Mouse (Mus musculus) liver, embryonic 16.5 days (tissue): ENCODE data around the gene Abl2. TPM values are rescaled to one million over a fixed set of nuclear protein-coding genes. Genes with fewer than 3 reads are reported as not detected.
"Not testable (repeated sequence)": the region's sequence is repeated elsewhere in the genome, so short reads cannot be mapped to it uniquely, and the experiment has no call there.

Experiments used
- ATAC-seq: fragments of 200-750 bp; cut with Nextera tagmentation; 2 replicates; pipeline ENCODE4 v1.8.0; 2017; ENCODE audit warnings: low read depth, mild to moderate bottlenecking, moderate number of reproducible peaks, moderate library complexity
- H3K27ac ChIP-seq: fragments of 300-500 bp; sonication (generic); 2 replicates; pipeline ENCODE4 v1.5.1; 2014; ENCODE audit warnings: mild to moderate bottlenecking, low read length
- H3K27me3 ChIP-seq: fragments of 300-500 bp; sonication (generic); 2 replicates; pipeline ENCODE4 v1.6.1; 2014; ENCODE audit warnings: low read depth, low read length, mixed read lengths; ENCODE audit not compliant: control insufficient read depth, insufficient read depth
- H3K36me3 ChIP-seq: fragments of 300-500 bp; sonication (generic); 2 replicates; pipeline ENCODE4 v1.6.1; 2014; ENCODE audit warnings: mild to moderate bottlenecking; ENCODE audit not compliant: control insufficient read depth, insufficient read depth
- H3K4me1 ChIP-seq: fragments of 300-500 bp; sonication (generic); 2 replicates; pipeline ENCODE4 v1.6.1; 2014; ENCODE audit warnings: low read depth, low read length, mixed read lengths; ENCODE audit not compliant: control insufficient read depth
- H3K4me2 ChIP-seq: fragments of 300-500 bp; sonication (generic); 2 replicates; pipeline ENCODE4 v1.6.1; 2014; ENCODE audit warnings: low read depth, low read length, mixed read lengths
- H3K4me3 ChIP-seq: fragments of 300-500 bp; sonication (generic); 2 replicates; pipeline ENCODE4 v1.5.1; 2014; ENCODE audit warnings: low read depth, mild to moderate bottlenecking, low read length
- H3K9ac ChIP-seq: fragments of 300-500 bp; sonication (generic); 2 replicates; pipeline ENCODE4 v1.6.1; 2014; ENCODE audit warnings: low read depth, low read length
- H3K9me3 ChIP-seq: fragments of 300-500 bp; sonication (generic); replicated peaks from 2 replicates; pipeline ENCODE4 v1.6.1; 2016; ENCODE audit warnings: low read length; ENCODE audit not compliant: control insufficient read depth
- WGBS: fragments of 180-500 bp; shearing (Covaris S2); extraction: QIAGEN DNeasy Blood & Tissue Kit; methylation state at CpG from one replicate; pipeline ENCODE4 v1.1.7; 2014; ENCODE audit not compliant: insufficient replicate concordance; 5-methylcytosine and 5-hydroxymethylcytosine counted together
- polyA plus RNA-seq: library from polyadenylated mRNA; unstranded; fragments of >200 nt; fragmentation: Nextera tagmentation; extraction: Ambion mirVana; gene quantifications from 2 replicates; pipeline ENCODE4 v1.2.1, GENCODE M21; 2015

Abl2 gene
- polyA plus RNA-seq: 0.79 and 0.87 TPM in 2 replicates

- no peaks in the 10 kb centered on the region for H3K36me3 ChIP-seq
- H3K4me3 ChIP-seq: peak within 1 kb of the TSS; percentile 92
- peak within 1 kb of the TSS; percentile 95 for H3K9ac ChIP-seq
- H3K27me3 ChIP-seq: no peaks in the 10 kb centered on the region
- peak within 1 kb of the TSS; percentile 80 for H3K4me2 ChIP-seq
- peaks cover 11% of the 10 kb centered on the region for H3K4me1 ChIP-seq
- H3K27ac ChIP-seq: peak within 1 kb of the TSS; percentile 75
- no peaks in the 10 kb centered on the region for H3K9me3 ChIP-seq
- ATAC-seq: peak; percentile 97
- WGBS: 11% methylated on average over 49 of the region's 60 CpGs
These were observed at the start of gene Abl2 for GRCm38 (mm10) chr1:156558024-156558930. Gene Abl2, plus strand, starts transcription at chr1:156558786.

GRCm38 (mm10) chr1:156520136-156520780 lies 38.3 kb upstream of the Abl2 start:
- Histone ChIP-seq H3K4me3 (no peak overlapping the region), H3K4me1 (no peaks in the 10 kb centered on the region), H3K36me3 (no peaks in the 10 kb centered on the region), H3K27ac (no peak overlapping the region), H3K27me3 (no peaks in the 10 kb centered on the region), H3K9me3 (no peaks in the 10 kb centered on the region), H3K9ac (no peak overlapping the region), H3K4me2 (no peak overlapping the region)
- no peak for ATAC-seq
- 59% methylated on average over 3 of the region's 3 CpGs for WGBS

GRCm38 (mm10) chr1:156521796-156522517 lies 36.6 kb upstream of the Abl2 start:
- ATAC-seq: no peak
- H3K4me1 ChIP-seq: no peaks in the 10 kb centered on the region
- H3K27ac ChIP-seq: no peak overlapping the region
- no peak overlapping the region for H3K4me3 ChIP-seq
- H3K27me3 ChIP-seq: no peaks in the 10 kb centered on the region
- H3K36me3 ChIP-seq: no peaks in the 10 kb centered on the region
- no peak overlapping the region for H3K9ac ChIP-seq
- H3K9me3 ChIP-seq: no peaks in the 10 kb centered on the region
- H3K4me2 ChIP-seq: no peak overlapping the region
- 43% methylated on average over 15 of the region's 15 CpGs for WGBS

- H3K4me1 ChIP-seq, H3K9ac ChIP-seq, H3K36me3 ChIP-seq, H3K9me3 ChIP-seq, H3K4me3 ChIP-seq, H3K27me3 ChIP-seq, H3K27ac ChIP-seq, H3K4me2 ChIP-seq: not testable (repeated sequence)
- 83% methylated on average over 21 of the region's 22 CpGs for WGBS
- ATAC-seq: peak; percentile 82
These were observed 34.7 kb upstream of the Abl2 start, which contains the start of gene Gm10031 for GRCm38 (mm10) chr1:156523842-156524241. Gene Gm10031, plus strand, starts transcription at chr1:156524012.

- not testable (repeated sequence) for H3K9ac ChIP-seq, H3K4me2 ChIP-seq, H3K9me3 ChIP-seq, H3K4me3 ChIP-seq, H3K27me3 ChIP-seq, H3K36me3 ChIP-seq, H3K27ac ChIP-seq, ATAC-seq, H3K4me1 ChIP-seq
- WGBS: 75% methylated on average over 16 of the region's 16 CpGs
These were observed 26.0 kb upstream of the Abl2 start for GRCm38 (mm10) chr1:156532476-156533175.

GRCm38 (mm10) chr1:156533483-156533882 lies 25.1 kb upstream of the Abl2 start:
- 43% methylated on average over 3 of the region's 3 CpGs for WGBS
- no peaks in the 10 kb centered on the region for H3K27me3 ChIP-seq
- H3K9ac ChIP-seq: no peak overlapping the region
- no peak overlapping the region for H3K4me2 ChIP-seq
- no peaks in the 10 kb centered on the region for H3K4me1 ChIP-seq
- H3K36me3 ChIP-seq: no peaks in the 10 kb centered on the region
- H3K27ac ChIP-seq: no peak overlapping the region
- ATAC-seq: no peak
- H3K4me3 ChIP-seq: no peak overlapping the region
- H3K9me3 ChIP-seq: no peaks in the 10 kb centered on the region

GRCm38 (mm10) chr1:156533911-156534310 lies 24.7 kb upstream of the Abl2 start:
- H3K4me3 ChIP-seq: no peak overlapping the region
- H3K27ac ChIP-seq: no peak overlapping the region
- no peaks in the 10 kb centered on the region for H3K4me1 ChIP-seq
- H3K4me2 ChIP-seq: no peak overlapping the region
- H3K9ac ChIP-seq: no peak overlapping the region
- ATAC-seq: no peak
- no peaks in the 10 kb centered on the region for H3K36me3 ChIP-seq
- H3K27me3 ChIP-seq: no peaks in the 10 kb centered on the region
- H3K9me3 ChIP-seq: no peaks in the 10 kb centered on the region
- WGBS: 52% methylated on average over 4 of the region's 4 CpGs

GRCm38 (mm10) chr1:156537031-156537430 lies 21.6 kb upstream of the Abl2 start:
- no peak overlapping the region for H3K4me2 ChIP-seq
- 32% methylated on average over 2 of the region's 2 CpGs for WGBS
- ATAC-seq: no peak
- no peaks in the 10 kb centered on the region for H3K4me1 ChIP-seq
- H3K9me3 ChIP-seq: no peaks in the 10 kb centered on the region
- H3K27ac ChIP-seq: no peak overlapping the region
- H3K36me3 ChIP-seq: no peaks in the 10 kb centered on the region
- no peak overlapping the region for H3K9ac ChIP-seq
- no peaks in the 10 kb centered on the region for H3K27me3 ChIP-seq
- no peak overlapping the region for H3K4me3 ChIP-seq
